Mouse (Mus musculus) T-helper 1 cell (primary cell): ENCODE measurements around the gene Slc22a22.
"Not testable (repeated sequence)": the region's sequence is repeated elsewhere in the genome, so short reads cannot be mapped to it uniquely, and the experiment has no call there.

Source experiments
- in situ Hi-C: fragments of 300-600 bp; cut with MboI, MseI; formaldehyde crosslinking; loops from one replicate; pipeline ENCODE4 v1.15.1; 2025; ENCODE audit warnings: high pct_unique_total_duplicates

Gene Slc22a22

GRCm38 (mm10) chr15:57394053-57394452 is 83.4 kb downstream of the Slc22a22 start:
- in situ Hi-C loops = no loop called here

- in situ Hi-C loops = loop anchor here (10.0 kb wide), 1 partner anchor 1626 kb away; no protein-coding TSS in a partner anchor
Observed at GRCm38 (mm10) chr15:57380381-57380780, 97.0 kb downstream of the Slc22a22 start.

- in situ Hi-C loops = no loop called here
Observed at GRCm38 (mm10) chr15:57366446-57366845, 111.0 kb downstream of the Slc22a22 start.

- in situ Hi-C loops = no loop called here
Observed at GRCm38 (mm10) chr15:57355278-57355677, 122.1 kb downstream of the Slc22a22 start.

GRCm38 (mm10) chr15:57340499-57340898 is 136.9 kb downstream of the Slc22a22 start:
- in situ Hi-C loops = no loop called here

GRCm38 (mm10) chr15:57331326-57331725 is 146.1 kb downstream of the Slc22a22 start:
- in situ Hi-C loops = no loop called here

GRCm38 (mm10) chr15:57318001-57318400 is 159.4 kb downstream of the Slc22a22 start:
- in situ Hi-C loops = no loop called here

GRCm38 (mm10) chr15:57316486-57316885 is 160.9 kb downstream of the Slc22a22 start:
- in situ Hi-C loops = no loop called here

- in situ Hi-C loops = no loop called here
Observed at GRCm38 (mm10) chr15:57302710-57303109, 174.7 kb downstream of the Slc22a22 start.

GRCm38 (mm10) chr15:57278505-57278904 is 198.9 kb downstream of the Slc22a22 start:
- in situ Hi-C loops = no loop called here

- in situ Hi-C loops = no loop called here
Observed at GRCm38 (mm10) chr15:57276411-57276810, 201.0 kb downstream of the Slc22a22 start.

GRCm38 (mm10) chr15:57240061-57240460 is 237.4 kb downstream of the Slc22a22 start:
- in situ Hi-C loops = not testable (repeated sequence)

- in situ Hi-C loops = no loop called here
Observed at GRCm38 (mm10) chr15:57230439-57230838, 247.0 kb downstream of the Slc22a22 start.

- in situ Hi-C loops = no loop called here
Observed at GRCm38 (mm10) chr15:57205315-57205714, 272.1 kb downstream of the Slc22a22 start.

- in situ Hi-C loops = no loop called here
Observed at GRCm38 (mm10) chr15:57204444-57204930, 272.9 kb downstream of the Slc22a22 start.
